Mouse (Mus musculus): ENCODE data around the gene Cfap73. TPM values are rescaled to one million over a fixed set of nuclear protein-coding genes. Genes with fewer than 3 reads are reported as not detected.

Gene Cfap73
- polyA plus RNA-seq, 1 experiment from 2014 or later = 0.49 TPM

Other genes starting within 250 kb of the Cfap73 start
- 48.9 and 50.7 TPM in 2 replicates for gene Lhx5, start 202.5 kb downstream of the Cfap73 start, polyA plus RNA-seq (2015; fragmentation: Nextera tagmentation; extraction: Ambion mirVana)
- 6.4 and 6.7 TPM in 2 replicates for gene Sdsl, start 161.4 kb downstream of the Cfap73 start, polyA plus RNA-seq (2015; fragmentation: Nextera tagmentation; extraction: Ambion mirVana)
- gene Sds, start 157.7 kb downstream of the Cfap73 start, polyA plus RNA-seq (2015; fragmentation: Nextera tagmentation; extraction: Ambion mirVana) = not detected in 2 replicates
- 31.8 and 32.3 TPM in 2 replicates for gene Plbd2, start 130.6 kb downstream of the Cfap73 start, polyA plus RNA-seq (2015; fragmentation: Nextera tagmentation; extraction: Ambion mirVana)
- 2.5 and 4.1 TPM in 2 replicates for gene Slc8b1, start 123.1 kb downstream of the Cfap73 start, polyA plus RNA-seq (2015; fragmentation: Nextera tagmentation; extraction: Ambion mirVana)
- 18.2 and 18.7 TPM in 2 replicates for gene Tpcn1, start 45.6 kb downstream of the Cfap73 start, polyA plus RNA-seq (2015; fragmentation: Nextera tagmentation; extraction: Ambion mirVana)
- 2.4 and 2.6 TPM in 2 replicates for gene Iqcd, start 45.2 kb downstream of the Cfap73 start, polyA plus RNA-seq (2015; fragmentation: Nextera tagmentation; extraction: Ambion mirVana)
- 26.2 TPM in 2 replicates for gene Rita1, start 21.6 kb downstream of the Cfap73 start, polyA plus RNA-seq (2015; fragmentation: Nextera tagmentation; extraction: Ambion mirVana)
- 44.0 and 47.7 TPM in 2 replicates for gene Ddx54, start 21.5 kb downstream of the Cfap73 start, polyA plus RNA-seq (2015; fragmentation: Nextera tagmentation; extraction: Ambion mirVana)
- gene Rasal1, start 14.6 kb upstream of the Cfap73 start, polyA plus RNA-seq (2015; fragmentation: Nextera tagmentation; extraction: Ambion mirVana) = 0.14 TPM in 2 replicates
- 34.5 and 34.8 TPM in 2 replicates for gene Dtx1, start 77.7 kb upstream of the Cfap73 start, polyA plus RNA-seq (2015; fragmentation: Nextera tagmentation; extraction: Ambion mirVana)
- 0.14 and 0.25 TPM in 2 replicates for gene Oas2, start 115.6 kb upstream of the Cfap73 start, polyA plus RNA-seq (2015; fragmentation: Nextera tagmentation; extraction: Ambion mirVana)
- 0.65 and 0.69 TPM in 2 replicates for gene Oas3, start 143.4 kb upstream of the Cfap73 start, polyA plus RNA-seq (2015; fragmentation: Nextera tagmentation; extraction: Ambion mirVana)
- 0.35 TPM in 1 of 2 replicates, not detected in the other for gene Oas1e, start 161.3 kb upstream of the Cfap73 start, polyA plus RNA-seq (2015; fragmentation: Nextera tagmentation; extraction: Ambion mirVana)
- gene Oas1c, start 178.3 kb upstream of the Cfap73 start, polyA plus RNA-seq (2015; fragmentation: Nextera tagmentation; extraction: Ambion mirVana) = 0.54 and 0.57 TPM in 2 replicates
- not detected in 2 replicates for gene Oas1f, start 213.1 kb upstream of the Cfap73 start, polyA plus RNA-seq (2015; fragmentation: Nextera tagmentation; extraction: Ambion mirVana)
- not detected in 2 replicates for gene Oas1h, start 227.2 kb upstream of the Cfap73 start, polyA plus RNA-seq (2015; fragmentation: Nextera tagmentation; extraction: Ambion mirVana)